Mouse (Mus musculus): ENCODE results near the gene Nsun2.

GRCm38 (mm10) chr13:69523444-69524157 is 9.9 kb upstream of the Nsun2 start:
- no peak for TF ChIP-seq POLR2A (IDR thresholded peaks at IDR 0.05; ENCODE audit: borderline replicate concordance, control insufficient read depth, low read depth, low read length)
- no peak for TF ChIP-seq CTCF (IDR thresholded peaks at IDR 0.05; ENCODE audit: control insufficient read depth, insufficient read depth, low read length)

Measured in bone marrow, adult 2 months (tissue).